Mouse (Mus musculus) kidney, postnatal 25 days (tissue): Measurements from ENCODE around the gene Gm45234.

ENCODE experiments used
- DNase-seq, 2 experiments: peaks; one replicate each; pipeline ENCODE4 v3.0.0; 2021; ENCODE audit warnings: mixed read lengths in 2 of 2

Gene Gm45234

GRCm38 (mm10) chr6:124739231-124739796 lies 16.5 kb downstream of the Gm45234 start:
- no peak for DNase-seq

- DNase-seq = peak; percentile 90 to 97
Measured at GRCm38 (mm10) chr6:124738511-124739023, 17.3 kb downstream of the Gm45234 start, which contains the start of gene Ptpn6. Gene Ptpn6 (minus strand): TSS chr6:124738714.

- DNase-seq = no peak
Measured at GRCm38 (mm10) chr6:124737040-124737439, 18.8 kb downstream of the Gm45234 start.

GRCm38 (mm10) chr6:124734417-124734816 lies 21.4 kb downstream of the Gm45234 start:
- no peak for DNase-seq

- no peak for DNase-seq
Measured at GRCm38 (mm10) chr6:124732476-124733370, 23.1 kb downstream of the Gm45234 start.

- no peak for DNase-seq
Measured at GRCm38 (mm10) chr6:124731038-124731437, 24.8 kb downstream of the Gm45234 start.

GRCm38 (mm10) chr6:124729850-124730705 lies 25.7 kb downstream of the Gm45234 start:
- no peak for DNase-seq

- no peak for DNase-seq
Measured at GRCm38 (mm10) chr6:124728621-124729020, 27.2 kb downstream of the Gm45234 start.

- no peak for DNase-seq
Measured at GRCm38 (mm10) chr6:124724472-124724871, 31.3 kb downstream of the Gm45234 start.

- DNase-seq = no peak
Measured at GRCm38 (mm10) chr6:124723541-124723940, 32.3 kb downstream of the Gm45234 start.

GRCm38 (mm10) chr6:124722876-124723473 lies 32.8 kb downstream of the Gm45234 start:
- no peak for DNase-seq

- DNase-seq = no peak
Measured at GRCm38 (mm10) chr6:124720904-124721303, 34.9 kb downstream of the Gm45234 start.

GRCm38 (mm10) chr6:124719354-124719978 lies 36.4 kb downstream of the Gm45234 start:
- no peak for DNase-seq

- DNase-seq = peak; percentile 62 to 91
Measured at GRCm38 (mm10) chr6:124718703-124719102, 37.1 kb downstream of the Gm45234 start.

GRCm38 (mm10) chr6:124717968-124718367 lies 37.9 kb downstream of the Gm45234 start:
- DNase-seq = no peak

- peak; percentile 67 to 70 for DNase-seq
Measured at GRCm38 (mm10) chr6:124716864-124717490, 38.8 kb downstream of the Gm45234 start.

GRCm38 (mm10) chr6:124712918-124713317 lies 42.9 kb downstream of the Gm45234 start:
- no peak for DNase-seq

GRCm38 (mm10) chr6:124711824-124712782 lies 43.7 kb downstream of the Gm45234 start, which contains the start of the genes Emg1 and Phb2:
Gene Emg1 (minus strand): TSS chr6:124712178.
Gene Phb2 (plus strand): TSS chr6:124712336.
- peak; percentile 99 for DNase-seq

GRCm38 (mm10) chr6:124708289-124708889 lies 47.4 kb downstream of the Gm45234 start:
- DNase-seq = peak in 1 of 2 experiments; percentile 40
